Mouse (Mus musculus): Measurements from ENCODE around the gene 1700023F06Rik.

DNA sequence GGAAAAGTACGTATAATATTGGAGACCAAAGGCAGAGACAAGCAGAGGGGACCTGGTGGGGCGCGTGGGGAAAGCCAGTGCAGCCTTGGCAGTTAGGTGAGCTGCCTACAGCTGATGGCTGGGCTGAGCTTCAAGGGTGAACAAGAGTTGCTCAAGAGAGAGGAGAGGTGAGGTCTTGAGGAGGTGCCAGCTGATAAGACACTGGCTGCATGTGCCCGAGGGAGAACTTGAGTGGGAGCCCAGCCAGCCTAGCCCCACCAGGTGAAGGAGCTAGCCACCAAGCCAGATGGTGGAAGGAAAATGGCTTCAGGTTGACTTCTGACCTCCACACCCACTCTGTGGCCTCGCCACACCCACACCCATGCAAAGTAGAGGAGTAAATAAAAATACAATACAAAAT, 44.0 kb upstream of the 1700023F06Rik start:
- no peak for TF ChIP-seq CTCF (IDR thresholded peaks at IDR 0.05; ENCODE audit: insufficient read depth, low read length)
- no peak for TF ChIP-seq POLR2A (IDR thresholded peaks at IDR 0.05; ENCODE audit: borderline replicate concordance, extremely low read depth, low read depth, low read length)

Data from lung, adult 2 months (tissue).